Mouse (Mus musculus) Muller cell, postnatal 12 days (primary cell): ENCODE results near the gene Sphk1.

ENCODE experiments used
- DNase-seq: peaks from one replicate; pipeline ENCODE4 v3.0.0-alpha.2; 2015; ENCODE audit errors: inconsistent ontology term

The Sphk1 gene

GRCm38 (mm10) chr11:116580031-116580652 lies 49.4 kb downstream of the Sphk1 start:
- no peak for DNase-seq

- peak; percentile 69 for DNase-seq
Observed at GRCm38 (mm10) chr11:116580711-116581375, 50.1 kb downstream of the Sphk1 start.

- peak; percentile 90 for DNase-seq
Observed at GRCm38 (mm10) chr11:116581376-116581814, 50.7 kb downstream of the Sphk1 start, which contains the start of gene Ube2o. Ube2o (minus strand) TSS chr11:116581447.

- no peak for DNase-seq
Observed at GRCm38 (mm10) chr11:116585682-116586081, 55.0 kb downstream of the Sphk1 start.
